Mouse (Mus musculus): ENCODE measurements around the gene Poc1b. TPM values are rescaled to one million over a fixed set of nuclear protein-coding genes. Genes with fewer than 3 reads are reported as not detected.

Poc1b gene
- total RNA-seq, 2 experiments from 2014 or later = 9.5 to 12.0 TPM

Other genes with a start within 250 kb of the Poc1b start
- 10 to 100 TPM; 45.8 to 51.5 TPM for gene Atp2b1, start 192.6 kb upstream of the Poc1b start, total RNA-seq (2021)
- 1 to 10 TPM; 4.0 to 6.3 TPM for gene Galnt4, start 1.1 kb downstream of the Poc1b start, total RNA-seq (2021)
- gene Phxr2, start 19.3 kb downstream of the Poc1b start, total RNA-seq (2021) = not detected
- gene Dusp6, start 156.2 kb downstream of the Poc1b start, total RNA-seq (2021) = 100 to 1,000 TPM; 102 to 235 TPM

Data from adrenal gland, adult 18-20 months (tissue).